Mouse (Mus musculus) lung, postnatal 36 days (tissue): ENCODE data around the gene Slc30a4.
A peak's percentile ranks its signal among the peaks of the same experiment; 100 is the strongest.

ENCODE experiments used
- DNase-seq: peaks from one replicate; pipeline ENCODE4 v3.0.0; 2022; ENCODE audit warnings: mixed read lengths

Gene Slc30a4

GRCm38 (mm10) chr2:122702181-122703036 is at the start of gene Slc30a4:
Gene Slc30a4 (minus strand): TSS chr2:122702663.
- peak; percentile 72 for DNase-seq

GRCm38 (mm10) chr2:122746461-122746860 is 44.0 kb upstream of the Slc30a4 start:
- DNase-seq = peak; percentile 19

- no peak for DNase-seq
Observed at GRCm38 (mm10) chr2:122739023-122739422, 36.6 kb upstream of the Slc30a4 start.

- DNase-seq = peak; percentile 93
Observed at GRCm38 (mm10) chr2:122737894-122738830, 35.7 kb upstream of the Slc30a4 start, which contains the start of gene Bloc1s6. Gene Bloc1s6 (plus strand): TSS chr2:122738503.

GRCm38 (mm10) chr2:122731456-122731855 is 29.0 kb upstream of the Slc30a4 start:
- no peak for DNase-seq

- DNase-seq = peak; percentile 50
Observed at GRCm38 (mm10) chr2:122725604-122726003, 23.1 kb upstream of the Slc30a4 start.

- no peak for DNase-seq
Observed at GRCm38 (mm10) chr2:122720564-122720963, 18.1 kb upstream of the Slc30a4 start.

- DNase-seq = no peak
Observed at GRCm38 (mm10) chr2:122719232-122719631, 16.8 kb upstream of the Slc30a4 start.

GRCm38 (mm10) chr2:122716301-122716842 is 13.9 kb upstream of the Slc30a4 start:
- DNase-seq = no peak

- DNase-seq = no peak
Observed at GRCm38 (mm10) chr2:122715148-122715692, 12.8 kb upstream of the Slc30a4 start.

GRCm38 (mm10) chr2:122712848-122713247 is 10.4 kb upstream of the Slc30a4 start:
- no peak for DNase-seq

- DNase-seq = no peak
Observed at GRCm38 (mm10) chr2:122711911-122712310, 9.4 kb upstream of the Slc30a4 start.

- no peak for DNase-seq
Observed at GRCm38 (mm10) chr2:122709156-122709555, 6.7 kb upstream of the Slc30a4 start.

GRCm38 (mm10) chr2:122708080-122708479 is 5.6 kb upstream of the Slc30a4 start:
- no peak for DNase-seq

GRCm38 (mm10) chr2:122704572-122704971 is 2.1 kb upstream of the Slc30a4 start:
- DNase-seq = no peak

GRCm38 (mm10) chr2:122701871-122702180 is 637 bp downstream of the Slc30a4 start:
- DNase-seq = no peak

- DNase-seq = no peak
Observed at GRCm38 (mm10) chr2:122701012-122701411, 1.5 kb downstream of the Slc30a4 start.

- DNase-seq = no peak
Observed at GRCm38 (mm10) chr2:122697526-122697925, 4.9 kb downstream of the Slc30a4 start.

GRCm38 (mm10) chr2:122686665-122687064 is 15.8 kb downstream of the Slc30a4 start:
- DNase-seq = peak; percentile 73

- no peak for DNase-seq
Observed at GRCm38 (mm10) chr2:122683641-122684040, 18.8 kb downstream of the Slc30a4 start.

- no peak for DNase-seq
Observed at GRCm38 (mm10) chr2:122682520-122682919, 19.9 kb downstream of the Slc30a4 start.

- no peak for DNase-seq
Observed at GRCm38 (mm10) chr2:122681379-122682137, 20.9 kb downstream of the Slc30a4 start.
